Mouse (Mus musculus) central nervous system, embryonic 11.5 days (tissue): ENCODE results near the gene Sstr4. TPM values are rescaled to one million over a fixed set of nuclear protein-coding genes. Genes with fewer than 3 reads are reported as not detected.

Experiments
- polyA plus RNA-seq: library from polyadenylated mRNA; depleted of rRNA; stranded (reverse); fragments of >200 nt; gene quantifications from 2 replicates; pipeline ENCODE4 v1.2.3, GENCODE M21; 2012; rRNA removed

The Sstr4 gene
- 0.91 and 1.3 TPM in 2 replicates for polyA plus RNA-seq

DNA sequence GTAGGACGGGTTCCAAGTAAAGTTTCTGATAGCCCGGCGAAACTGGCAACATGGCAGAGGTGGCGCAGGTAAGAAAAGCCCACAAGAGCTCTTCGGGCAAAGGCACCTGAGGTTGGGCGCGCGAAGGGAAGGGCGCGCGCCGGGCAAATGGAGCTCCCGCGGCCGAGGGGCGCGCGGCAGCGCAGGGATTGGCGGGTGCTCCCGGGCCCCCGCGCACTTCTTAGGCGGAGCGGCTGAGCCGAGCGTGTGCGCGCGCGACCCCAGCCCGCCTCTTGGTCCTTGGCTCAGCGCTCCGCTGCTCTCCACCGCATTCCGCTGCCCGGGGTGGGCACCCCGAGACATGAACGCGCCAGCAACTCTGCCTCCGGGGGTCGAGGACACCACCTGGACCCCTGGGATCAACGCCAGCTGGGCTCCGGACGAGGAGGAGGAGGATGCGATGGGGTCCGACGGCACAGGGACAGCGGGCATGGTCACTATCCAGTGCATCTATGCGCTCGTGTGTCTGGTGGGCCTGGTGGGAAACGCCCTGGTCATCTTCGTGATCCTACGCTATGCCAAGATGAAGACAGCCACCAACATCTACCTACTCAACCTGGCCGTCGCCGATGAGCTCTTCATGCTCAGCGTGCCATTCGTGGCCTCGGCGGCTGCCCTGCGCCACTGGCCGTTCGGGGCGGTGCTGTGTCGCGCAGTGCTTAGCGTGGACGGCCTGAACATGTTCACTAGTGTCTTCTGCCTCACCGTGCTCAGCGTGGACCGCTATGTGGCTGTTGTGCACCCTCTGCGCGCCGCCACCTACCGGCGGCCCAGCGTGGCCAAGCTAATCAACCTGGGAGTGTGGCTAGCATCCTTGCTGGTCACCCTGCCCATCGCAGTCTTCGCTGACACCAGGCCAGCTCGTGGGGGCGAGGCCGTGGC is at the start of gene Sstr4:
TSS of gene Sstr4 (plus strand) at position 214 of the 921 bp plus-strand sequence.

GRCm38 (mm10) chr2:148407870-148408760 is 13.0 kb downstream of the Sstr4 start, which contains the start of gene Thbd:
TSS of gene Thbd (minus strand) at chr2:148408188.

GRCm38 (mm10) chr2:148443249-148443958 is 48.3 kb downstream of the Sstr4 start, which contains the start of gene Cd93:
TSS of gene Cd93 (minus strand) at chr2:148443563.

Other genes with a start within 250 kb of the Sstr4 start
- 8.6 and 9.9 TPM in 2 replicates for gene Thbd, start 12.8 kb downstream of the Sstr4 start, polyA plus RNA-seq
- gene Cd93, start 48.2 kb downstream of the Sstr4 start, polyA plus RNA-seq: 4.4 and 8.6 TPM in 2 replicates